Mouse (Mus musculus): Measurements from ENCODE around the gene Sec16b.

Sec16b gene

GRCm38 (mm10) chr1:157558145-157558544, 51.6 kb downstream of the Sec16b start:
- no peak for DNase-seq (ENCODE audit: low spot score in 2 of 2)

GRCm38 (mm10) chr1:157559986-157560385, 53.5 kb downstream of the Sec16b start:
- no peak for DNase-seq (ENCODE audit: low spot score in 2 of 2)

- DNase-seq (ENCODE audit: low spot score in 2 of 2), result no peak
Observed at GRCm38 (mm10) chr1:157560654-157561386, 54.3 kb downstream of the Sec16b start.

GRCm38 (mm10) chr1:157567819-157568218, 61.3 kb downstream of the Sec16b start:
- no peak for DNase-seq (ENCODE audit: low spot score in 2 of 2)

GRCm38 (mm10) chr1:157569263-157570090, 62.9 kb downstream of the Sec16b start:
- peak; percentile 19 to 34 for DNase-seq (ENCODE audit: low spot score in 2 of 2)

- no peak for DNase-seq (ENCODE audit: low spot score in 2 of 2)
Observed at GRCm38 (mm10) chr1:157575316-157575715, 68.8 kb downstream of the Sec16b start.

- no peak for DNase-seq (ENCODE audit: low spot score in 2 of 2)
Observed at GRCm38 (mm10) chr1:157578336-157578735, 71.8 kb downstream of the Sec16b start.

GRCm38 (mm10) chr1:157586556-157586955, 80.0 kb downstream of the Sec16b start:
- DNase-seq (ENCODE audit: low spot score in 2 of 2), result peak in 1 of 2 experiments; percentile 7

- DNase-seq (ENCODE audit: low spot score in 2 of 2), result no peak
Observed at GRCm38 (mm10) chr1:157592039-157592438, 85.5 kb downstream of the Sec16b start.

GRCm38 (mm10) chr1:157594561-157594960, 88.0 kb downstream of the Sec16b start:
- DNase-seq (ENCODE audit: low spot score in 2 of 2), result no peak

GRCm38 (mm10) chr1:157595165-157595564, 88.6 kb downstream of the Sec16b start:
- no peak for DNase-seq (ENCODE audit: low spot score in 2 of 2)

- DNase-seq (ENCODE audit: low spot score in 2 of 2), result no peak
Observed at GRCm38 (mm10) chr1:157604513-157604912, 98.0 kb downstream of the Sec16b start.
